Mouse (Mus musculus) olfactory bulb, adult 2 months (tissue): Measurements from ENCODE around the gene Tgfa.

Experiments used
- CTCF ChIP-seq: fragments of 200-500 bp; IDR thresholded peaks from 2 replicates; pipeline ENCODE4 v1.5.1; 2012; ENCODE audit warnings: low read depth, mild to moderate bottlenecking, low read length, moderate library complexity; ENCODE audit not compliant: insufficient read depth
- POLR2A ChIP-seq: fragments of 200-500 bp; IDR thresholded peaks from 2 replicates; pipeline ENCODE4 v1.6.1; 2012; ENCODE audit warnings: mild to moderate bottlenecking, low read depth, low read length, moderate library complexity; ENCODE audit not compliant: insufficient read depth

GRCm38 (mm10) chr6:86169166-86169565 is 25.9 kb upstream of the Tgfa start:
- TF ChIP-seq CTCF (no peak), POLR2A (no peak)
